Mouse (Mus musculus): ENCODE measurements at regions not wholly inside any gene's neighbourhood (a gene's known extent, or its start where the extent isn't known, plus 50 kb on each side); places are given as distances from the start of the nearest gene placed in this dataset.
"Not testable (repeated sequence)": the region's sequence is repeated elsewhere in the genome, so short reads cannot be mapped to it uniquely, and the experiment has no call there.

GRCm38 (mm10) chr10:95773425-95773980, 69.2 kb downstream of the Gm33543 start:
- DNase-seq (ENCODE audit: low read depth, low spot score), result no peak

DNA sequence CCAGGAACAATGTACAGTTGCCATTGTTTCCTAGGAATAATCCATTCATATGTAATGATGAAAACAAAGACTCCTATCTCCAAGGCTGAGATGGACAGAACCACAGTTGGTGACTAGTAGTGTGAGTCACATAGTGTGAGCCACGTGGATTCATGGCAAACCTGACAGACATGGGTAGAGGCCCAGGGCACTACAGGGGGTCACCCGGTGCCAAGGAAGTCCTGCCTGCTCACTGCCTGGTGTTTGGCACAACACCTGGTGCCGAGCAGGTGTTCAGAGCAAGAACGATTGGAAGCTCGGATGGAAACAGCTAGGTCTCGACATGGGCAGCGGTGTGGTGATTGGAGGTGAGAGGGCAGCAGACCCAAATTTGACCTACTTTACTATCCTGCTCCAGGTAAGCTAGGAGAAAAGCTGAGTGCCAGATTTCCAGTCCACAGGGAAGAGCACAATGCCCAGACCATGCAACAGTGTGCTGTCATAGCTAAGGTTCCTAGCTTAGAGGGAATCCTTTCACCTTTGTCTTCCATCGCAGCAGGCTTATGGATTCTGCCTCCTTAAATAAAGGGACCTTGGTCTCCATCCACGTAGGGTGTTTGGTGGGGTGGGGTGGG, 69.8 kb downstream of the Gm33543 start:
- no peak for DNase-seq (ENCODE audit: low read depth, low spot score)

DNA sequence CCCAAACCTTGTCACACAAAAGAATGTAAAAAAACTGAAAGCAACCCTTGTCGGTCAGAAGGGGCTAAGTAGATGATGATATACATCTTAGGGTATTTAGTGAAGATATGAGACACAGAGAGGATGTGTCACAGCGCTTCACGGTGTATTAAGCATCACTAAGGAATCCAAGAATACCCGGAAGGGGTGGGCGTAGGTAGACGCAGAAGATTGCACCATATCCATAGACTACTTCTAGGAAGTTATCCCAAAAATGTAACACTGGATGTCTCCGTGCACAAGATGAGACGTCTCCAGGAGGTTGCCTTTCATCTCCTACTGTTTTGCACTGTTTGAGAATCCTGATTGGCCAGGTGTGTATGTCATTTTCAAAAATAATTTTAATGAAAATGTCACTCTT, 73.8 kb downstream of the Gm33543 start:
- no peak for DNase-seq (ENCODE audit: low read depth, low spot score)

GRCm38 (mm10) chr10:95767526-95768161, 75.1 kb downstream of the Gm33543 start:
- no peak for DNase-seq (ENCODE audit: low read depth, low spot score)

- no peak for DNase-seq (ENCODE audit: low read depth, low spot score)
These were observed 78.6 kb downstream of the Gm33543 start for GRCm38 (mm10) chr10:95764129-95764528.

DNA sequence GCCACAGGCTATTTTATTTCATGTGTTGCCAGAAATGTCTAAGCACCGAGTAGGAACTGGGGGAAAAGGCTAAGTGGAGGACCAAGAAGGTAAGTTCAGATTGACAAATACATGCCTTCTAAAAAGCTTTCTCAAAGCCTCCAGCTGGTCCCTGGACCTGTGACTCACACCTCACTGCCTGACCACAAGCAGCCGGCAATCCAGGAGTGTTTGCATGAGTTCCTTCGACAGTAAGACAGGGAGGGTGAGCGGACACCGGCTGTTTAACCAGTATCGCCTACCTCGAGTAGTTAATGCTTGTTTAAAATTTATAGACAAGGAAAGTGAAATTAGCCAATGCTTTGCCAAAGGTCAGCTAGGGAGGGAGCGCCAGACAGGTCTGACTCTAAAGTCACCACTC, 80.1 kb downstream of the Gm33543 start:
- no peak for DNase-seq (ENCODE audit: low read depth, low spot score)

DNA sequence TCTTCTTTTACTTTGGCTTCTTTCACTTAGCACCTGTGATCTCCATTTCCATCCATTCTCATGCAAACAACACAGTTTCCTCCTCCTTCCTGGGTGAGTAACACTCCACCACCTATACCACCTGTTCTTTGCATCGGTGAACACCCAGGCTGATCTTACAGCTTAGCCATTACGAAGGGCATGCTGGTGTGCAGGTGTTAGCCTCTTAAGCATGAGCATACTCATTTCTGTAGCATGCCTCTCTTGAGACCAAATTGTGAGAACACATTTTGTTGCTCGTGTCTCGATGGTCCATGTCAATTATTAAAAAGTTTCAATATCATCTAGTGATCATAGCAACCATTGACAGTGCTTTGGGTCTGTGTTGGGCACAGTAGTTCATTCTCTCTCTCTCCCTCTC, 80.8 kb downstream of the Gm33543 start:
- no peak for DNase-seq (ENCODE audit: low read depth, low spot score)

GRCm38 (mm10) chr10:95760121-95760870, 82.4 kb downstream of the Gm33543 start:
- no peak for DNase-seq (ENCODE audit: low read depth, low spot score)

DNA sequence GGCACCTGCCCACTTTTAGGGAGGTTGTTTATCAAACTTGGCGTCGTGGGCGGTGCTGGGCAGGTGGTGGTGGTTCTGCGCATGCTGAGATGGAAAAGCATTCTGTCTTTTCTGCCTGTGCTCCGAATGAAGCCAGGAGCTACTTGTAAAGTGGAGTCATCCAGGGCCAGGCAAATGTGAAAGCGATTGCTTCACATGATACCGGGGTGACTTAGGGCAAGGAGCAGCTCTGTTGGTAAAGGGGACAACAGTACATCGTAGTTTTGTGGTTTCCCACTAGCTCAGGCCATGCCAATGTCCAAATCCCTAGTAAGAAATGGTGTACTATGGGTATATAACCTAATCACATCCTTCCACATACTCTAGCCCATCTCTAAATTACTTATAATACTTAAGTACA, 84.5 kb downstream of the Gm33543 start:
- DNase-seq (ENCODE audit: low read depth, low spot score), result no peak

GRCm38 (mm10) chr10:95755429-95755828, 82.2 kb upstream of the Anapc15-ps start:
- DNase-seq (ENCODE audit: low read depth, low spot score), result no peak

GRCm38 (mm10) chr10:95753396-95753905, 80.2 kb upstream of the Anapc15-ps start:
- DNase-seq (ENCODE audit: low read depth, low spot score), result no peak

- no peak for DNase-seq (ENCODE audit: low read depth, low spot score)
These were observed 75.1 kb upstream of the Anapc15-ps start for GRCm38 (mm10) chr10:95748360-95748759.

- DNase-seq (ENCODE audit: low read depth, low spot score), result no peak
These were observed 74.7 kb upstream of the Anapc15-ps start for GRCm38 (mm10) chr10:95747939-95748338.

DNA sequence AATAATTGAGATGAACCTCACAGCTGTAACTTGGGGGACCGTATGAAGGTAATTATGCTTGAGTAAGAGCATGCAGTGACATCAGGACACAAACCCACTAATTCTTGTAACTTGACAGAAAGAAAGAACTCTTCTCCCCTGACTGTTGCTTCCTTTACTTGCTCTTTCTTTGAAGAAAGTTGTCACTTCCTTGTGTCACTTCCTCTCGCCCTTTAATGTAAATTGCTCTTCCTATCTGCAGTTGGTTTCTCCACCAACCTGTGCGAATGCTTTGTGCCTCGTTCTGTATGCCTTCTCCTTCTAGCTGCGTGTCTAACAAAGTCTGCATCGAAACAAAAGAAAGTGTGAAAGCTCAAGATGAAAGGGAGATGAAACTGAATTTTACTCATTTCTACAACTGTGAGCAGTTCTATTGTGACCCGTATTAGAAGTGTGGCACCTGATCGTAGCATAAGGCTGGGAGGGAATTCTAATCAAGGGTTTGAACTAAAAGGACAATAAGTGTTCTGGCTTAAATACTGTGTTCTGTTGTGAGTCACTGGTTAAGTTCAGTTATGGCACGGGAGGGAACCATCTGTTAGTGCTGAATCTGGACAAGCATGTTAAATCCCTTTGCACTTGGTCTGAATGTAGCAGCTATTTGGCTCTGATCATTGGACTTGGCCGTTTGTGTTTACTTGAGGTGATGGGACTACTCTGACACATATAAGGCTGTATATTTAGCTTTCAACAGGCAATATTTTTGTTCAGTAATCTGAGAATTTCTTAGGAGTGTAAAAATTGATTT, 72.8 kb upstream of the Anapc15-ps start:
- DNase-seq (ENCODE audit: low read depth, low spot score), result peak; percentile 82

- no peak for DNase-seq (ENCODE audit: low read depth, low spot score)
These were observed 72.0 kb upstream of the Anapc15-ps start for GRCm38 (mm10) chr10:95745254-95745653.

GRCm38 (mm10) chr10:95743627-95744026, 70.4 kb upstream of the Anapc15-ps start:
- no peak for DNase-seq (ENCODE audit: low read depth, low spot score)

DNA sequence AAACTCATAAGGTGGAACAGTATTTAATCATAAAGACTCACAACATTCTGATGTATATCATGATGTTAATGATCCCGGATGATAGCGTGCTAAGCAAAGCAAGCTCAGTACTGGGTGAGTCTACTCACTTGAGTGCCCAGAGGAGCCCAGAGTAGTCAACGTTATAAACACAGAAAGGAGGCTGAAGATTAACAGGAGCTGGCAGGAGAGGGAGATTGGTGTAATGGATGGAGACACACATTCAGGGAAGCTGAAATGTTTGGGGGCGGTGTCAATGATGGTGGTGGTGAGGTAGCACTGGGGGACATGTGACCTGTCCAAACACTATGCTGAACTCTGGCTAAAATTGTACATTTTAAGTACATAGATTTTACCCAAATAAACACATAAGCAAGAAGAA, 66.2 kb upstream of the Anapc15-ps start:
- no peak for DNase-seq (ENCODE audit: low read depth, low spot score)

DNA sequence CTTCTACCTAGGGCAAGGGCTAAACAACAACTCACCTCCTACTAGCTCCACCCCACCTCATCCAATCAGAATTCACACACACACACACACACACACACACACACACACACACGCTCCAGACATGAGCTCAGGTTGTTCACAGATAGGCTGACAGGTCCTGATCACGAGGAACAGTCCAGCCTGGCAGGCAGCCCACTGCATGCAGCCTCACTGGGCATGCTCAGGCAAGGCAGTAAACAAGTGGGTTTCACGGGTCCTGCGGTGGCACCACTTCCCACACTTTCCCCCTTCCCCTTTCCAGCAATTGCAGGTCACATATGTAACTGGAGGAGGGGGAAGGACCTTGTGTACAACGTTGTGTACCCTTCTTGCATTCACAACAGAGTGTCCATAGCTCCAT, 63.5 kb upstream of the Anapc15-ps start:
- not testable (repeated sequence) for DNase-seq (ENCODE audit: low read depth, low spot score)

- no peak for DNase-seq (ENCODE audit: low read depth, low spot score)
These were observed 57.8 kb upstream of the Anapc15-ps start for GRCm38 (mm10) chr10:95731001-95731400.

GRCm38 (mm10) chr10:95729890-95730289, 56.6 kb upstream of the Anapc15-ps start:
- no peak for DNase-seq (ENCODE audit: low read depth, low spot score)

DNA sequence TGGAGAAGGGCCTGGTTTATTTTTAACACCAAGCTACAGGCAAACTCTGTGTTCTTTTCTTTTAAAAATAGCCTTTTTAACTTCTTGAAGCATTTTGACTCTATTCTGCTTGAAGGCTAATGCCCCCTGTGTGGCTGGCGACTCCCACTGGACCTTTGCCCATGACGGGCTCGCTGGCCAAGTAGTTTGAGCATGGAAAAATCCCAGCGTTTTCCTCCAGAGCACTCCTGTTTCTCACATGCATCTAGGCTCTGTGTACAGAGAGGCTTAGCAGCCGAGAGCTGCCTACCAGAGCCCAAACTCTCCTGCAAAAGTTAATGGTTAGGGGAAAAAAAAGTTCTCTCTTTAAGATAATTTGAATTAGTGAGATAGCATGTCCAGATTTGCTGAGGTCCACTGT, 52.7 kb upstream of the Anapc15-ps start:
- DNase-seq (ENCODE audit: low read depth, low spot score), result no peak

DNA sequence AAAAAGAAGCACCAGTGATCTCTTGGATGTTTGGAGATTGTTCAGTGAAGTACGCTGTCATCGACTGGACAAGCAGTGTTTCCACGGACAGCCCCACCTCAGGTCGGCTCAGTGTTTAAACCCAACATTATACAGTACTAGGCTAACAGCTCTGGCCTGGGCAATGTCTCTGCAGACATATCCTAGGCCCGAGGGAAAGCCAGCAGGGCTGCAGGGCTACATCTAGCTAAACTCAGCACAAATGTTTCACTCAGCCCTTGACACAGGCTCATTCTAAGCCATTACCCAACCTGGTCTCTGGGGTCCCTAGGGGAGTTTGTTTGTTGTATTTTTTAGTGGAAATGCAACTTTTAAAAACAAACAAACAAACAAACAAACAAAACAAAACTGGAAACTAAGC, 52.1 kb upstream of the Anapc15-ps start:
- no peak for DNase-seq (ENCODE audit: low read depth, low spot score)

Data from CD4-positive helper T cell, adult 2 months (primary cell).